Mouse (Mus musculus): ENCODE measurements around the gene Ythdc1.

- TF ChIP-seq CTCF (IDR thresholded peaks at IDR 0.05; ENCODE audit: extremely low read depth, insufficient read length, insufficient replicate concordance, low read depth, low read length) (no peak), POLR2A (IDR thresholded peaks at IDR 0.05; ENCODE audit: low read depth, low read length) (no peak)
Measured at GRCm38 (mm10) chr5:86840207-86840606, 36.2 kb downstream of the Ythdc1 start.

Data from small intestine, adult 2 months (tissue).